Mouse (Mus musculus): ENCODE data around the gene Syndig1. TPM values are rescaled to one million over a fixed set of nuclear protein-coding genes. Genes with fewer than 3 reads are reported as not detected.

Syndig1 gene
- total RNA-seq, 2 experiments from 2014 or later, result not detected

- no peak for DNase-seq
- intact Hi-C loops (cut with DNase I), result no loop called here
Observed at GRCm38 (mm10) chr2:149872496-149872895, 43.5 kb downstream of the Syndig1 start.

- intact Hi-C loops (cut with DNase I), result no loop called here
Observed at GRCm38 (mm10) chr2:149873346-149873745, 44.3 kb downstream of the Syndig1 start.

DNA sequence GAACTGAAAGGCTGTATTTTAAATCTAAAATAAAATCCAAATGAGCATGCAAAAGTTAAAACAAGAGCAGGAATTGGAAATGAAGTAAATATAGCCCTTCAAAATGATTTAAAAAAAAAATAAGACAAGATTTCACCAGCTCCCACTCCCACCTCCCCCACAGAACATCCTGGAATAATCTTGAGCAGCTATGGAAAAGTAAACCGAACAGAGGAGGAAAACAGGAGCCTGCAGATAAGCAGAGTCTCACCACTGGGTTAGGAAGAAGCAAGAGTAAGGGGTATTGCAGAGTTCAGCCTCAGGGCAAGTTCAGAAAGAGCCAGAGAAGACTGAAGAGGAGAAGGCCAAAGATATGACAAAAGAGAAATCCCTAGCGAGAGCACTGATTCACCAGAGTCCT lies 48.9 kb downstream of the Syndig1 start:
- no peak for DNase-seq
- intact Hi-C loops (cut with DNase I), result no loop called here

More at GRCm38 (mm10) chr2:149873346-149873745, 44.3 kb downstream of the Syndig1 start:
- DNase-seq, result no peak

DNA sequence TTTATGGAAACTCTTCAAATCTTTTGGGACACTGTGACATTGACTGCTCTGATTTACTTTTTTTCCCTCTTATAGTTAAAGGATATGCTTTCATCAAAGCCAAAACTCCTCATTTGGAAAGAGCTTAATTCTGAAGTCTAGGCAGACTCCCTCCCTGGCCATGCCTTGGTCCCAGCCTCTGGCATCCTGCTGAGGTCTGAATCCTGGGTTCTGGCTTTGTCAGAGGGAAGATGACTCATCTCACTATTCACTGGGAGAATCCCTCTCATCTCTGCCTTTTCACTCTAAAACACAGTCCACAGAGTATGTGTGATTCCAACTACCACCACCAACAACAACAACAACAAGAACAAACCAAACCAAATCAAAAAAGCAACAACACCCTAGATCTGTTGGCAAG lies 58.6 kb downstream of the Syndig1 start:
- no peak for DNase-seq
- intact Hi-C loops (cut with DNase I), result no loop called here

- intact Hi-C loops (cut with DNase I), result no loop called here
- no peak for DNase-seq
Observed at GRCm38 (mm10) chr2:149891647-149892046, 62.6 kb downstream of the Syndig1 start.

- intact Hi-C loops (cut with DNase I), result no loop called here
- no peak for DNase-seq
Observed at GRCm38 (mm10) chr2:149896337-149896736, 67.3 kb downstream of the Syndig1 start.

DNA sequence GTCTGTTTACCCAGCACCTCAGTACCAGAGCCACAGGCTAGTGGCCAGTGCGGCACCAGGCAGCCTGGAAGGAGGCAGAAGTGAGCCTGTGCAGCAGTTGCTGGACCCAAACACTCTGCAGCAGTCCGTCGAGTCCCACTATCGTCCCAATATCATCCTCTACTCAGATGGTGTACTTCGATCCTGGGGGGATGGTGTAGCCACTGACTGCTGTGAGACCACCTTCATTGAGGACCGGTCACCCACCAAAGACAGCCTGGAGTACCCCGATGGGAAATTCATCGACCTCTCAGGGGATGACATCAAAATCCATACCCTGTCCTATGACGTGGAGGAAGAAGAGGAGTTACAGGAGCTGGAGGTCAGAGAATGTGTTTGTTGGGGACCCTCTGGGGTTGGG lies 70.6 kb downstream of the Syndig1 start:
- intact Hi-C loops (cut with DNase I), result no loop called here
- DNase-seq, result no peak

GRCm38 (mm10) chr2:149900606-149901005 lies 71.6 kb downstream of the Syndig1 start:
- no peak for DNase-seq
- intact Hi-C loops (cut with DNase I), result no loop called here

GRCm38 (mm10) chr2:149904405-149904804 lies 75.4 kb downstream of the Syndig1 start:
- no peak for DNase-seq
- intact Hi-C loops (cut with DNase I), result no loop called here

- intact Hi-C loops (cut with DNase I), result no loop called here
- no peak for DNase-seq
Observed at GRCm38 (mm10) chr2:149906694-149907093, 77.7 kb downstream of the Syndig1 start.

- no peak for DNase-seq
- intact Hi-C loops (cut with DNase I), result no loop called here
Observed at GRCm38 (mm10) chr2:149917162-149917561, 88.2 kb downstream of the Syndig1 start.

- intact Hi-C loops (cut with DNase I), result no loop called here
- no peak for DNase-seq
Observed at GRCm38 (mm10) chr2:149923561-149923960, 94.5 kb downstream of the Syndig1 start.

DNA sequence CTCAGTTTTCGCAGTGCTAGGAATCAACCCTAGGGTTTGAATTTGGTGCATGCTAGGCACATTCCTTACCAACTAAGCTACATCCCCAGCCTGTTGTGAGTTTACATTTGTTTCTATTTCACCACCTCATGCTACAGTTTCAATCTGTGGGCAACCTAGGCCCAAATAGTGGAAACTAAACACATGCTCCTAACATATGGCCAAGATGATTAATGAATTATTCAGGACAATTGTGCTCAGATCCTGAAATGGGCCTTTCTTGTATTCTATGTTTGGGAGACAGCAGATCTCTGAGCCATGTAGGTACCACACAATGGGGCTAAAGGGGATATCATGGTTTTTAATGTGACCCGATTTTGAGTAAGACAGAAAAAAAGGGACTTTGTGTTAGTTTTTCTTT lies 96.9 kb downstream of the Syndig1 start:
- no peak for DNase-seq

GRCm38 (mm10) chr2:149927001-149927400 lies 98.0 kb downstream of the Syndig1 start:
- intact Hi-C loops (cut with DNase I), result no loop called here
- no peak for DNase-seq

More for the DNA sequence above, 96.9 kb downstream of the Syndig1 start:
- intact Hi-C loops (cut with DNase I), result no loop called here

- no peak for DNase-seq
- intact Hi-C loops (cut with DNase I), result no loop called here
Observed at GRCm38 (mm10) chr2:149927481-149927880, 98.5 kb downstream of the Syndig1 start.

DNA sequence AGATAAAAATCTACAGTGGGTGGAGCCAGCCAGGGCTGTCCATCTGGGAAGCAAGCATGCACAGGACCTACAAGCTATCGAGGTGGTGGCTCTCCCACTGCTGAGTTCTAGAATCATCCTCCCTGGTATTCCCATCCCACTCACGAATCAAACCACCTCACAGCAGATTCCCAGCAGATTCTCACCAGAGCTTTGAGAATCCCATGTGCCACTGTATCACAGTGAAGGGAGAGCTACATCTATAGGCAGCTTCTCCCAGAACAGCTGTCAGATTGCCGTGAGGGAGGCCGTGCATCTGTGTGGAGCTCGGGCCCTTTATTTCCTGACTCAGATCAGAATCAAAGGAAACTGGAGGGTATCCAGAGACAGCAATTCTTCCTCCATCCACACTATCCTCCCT lies 101.0 kb downstream of the Syndig1 start:
- intact Hi-C loops (cut with DNase I), result no loop called here
- no peak for DNase-seq

GRCm38 (mm10) chr2:149931111-149931510 lies 102.1 kb downstream of the Syndig1 start:
- no peak for DNase-seq
- intact Hi-C loops (cut with DNase I), result no loop called here

- intact Hi-C loops (cut with DNase I), result no loop called here
- no peak for DNase-seq
Observed at GRCm38 (mm10) chr2:149932095-149932494, 103.1 kb downstream of the Syndig1 start.

DNA sequence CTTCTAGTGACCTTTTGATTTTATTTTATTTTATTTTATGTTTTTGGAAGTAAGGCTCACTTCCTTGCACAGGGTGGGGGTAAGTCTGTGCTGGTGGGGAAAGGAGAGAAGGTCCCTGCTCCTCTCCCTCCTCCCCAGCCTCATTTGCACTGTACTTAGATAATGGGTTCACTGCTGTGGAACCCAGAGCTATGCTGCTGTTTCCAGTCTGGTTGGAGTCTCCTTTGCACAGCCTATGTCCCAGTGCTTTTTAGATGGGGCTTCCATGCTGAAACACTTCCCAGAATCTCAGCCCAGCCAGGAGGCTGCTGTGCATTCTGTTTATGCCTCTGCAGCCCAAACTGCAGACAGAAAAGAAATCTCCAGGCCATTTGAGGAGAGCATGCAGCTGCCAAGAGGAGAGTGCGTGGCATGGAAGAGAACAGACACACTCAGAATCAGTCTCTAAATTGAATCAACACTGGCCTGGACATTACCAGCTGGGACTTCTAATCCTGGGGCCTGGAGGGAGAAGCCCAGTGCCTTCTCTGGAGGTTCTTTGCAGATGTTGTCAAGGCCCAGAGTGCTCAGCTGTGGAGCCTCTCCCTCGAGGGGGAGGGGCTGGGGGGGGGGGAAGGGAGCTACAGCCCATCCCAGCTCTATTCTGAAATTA lies 104.4 kb downstream of the Syndig1 start:
- no peak for DNase-seq
- intact Hi-C loops (cut with DNase I), result no loop called here

- intact Hi-C loops (cut with DNase I), result no loop called here
- no peak for DNase-seq
Observed at GRCm38 (mm10) chr2:149934139-149934538, 105.1 kb downstream of the Syndig1 start.

DNA sequence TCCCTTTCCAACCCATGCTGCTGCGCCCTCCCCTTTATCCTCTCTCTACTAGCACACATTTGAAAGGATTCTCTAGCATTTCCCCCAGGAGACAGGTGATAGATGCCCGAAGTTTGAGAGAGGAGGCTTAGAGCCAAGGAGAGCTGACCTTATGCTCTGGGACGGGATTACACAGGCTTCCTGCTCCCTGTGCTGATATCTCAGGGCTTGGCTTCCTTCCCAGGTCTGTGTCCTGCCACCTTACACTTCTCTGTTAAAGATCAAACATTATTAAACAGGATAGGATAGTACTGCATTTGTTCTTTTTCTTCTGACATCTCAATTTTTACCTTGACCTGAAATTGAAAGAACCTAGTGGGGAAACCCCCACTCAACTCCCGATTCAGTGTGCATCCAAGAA lies 109.8 kb downstream of the Syndig1 start:
- intact Hi-C loops (cut with DNase I), result no loop called here

GRCm38 (mm10) chr2:149939586-149939985 lies 110.6 kb downstream of the Syndig1 start:
- no peak for DNase-seq
- intact Hi-C loops (cut with DNase I), result no loop called here

More for the DNA sequence above, 109.8 kb downstream of the Syndig1 start:
- DNase-seq, result no peak

GRCm38 (mm10) chr2:149950641-149951040 lies 121.6 kb downstream of the Syndig1 start:
- intact Hi-C loops (cut with DNase I), result no loop called here

More at GRCm38 (mm10) chr2:149950641-149951040, 121.6 kb downstream of the Syndig1 start:
- DNase-seq, result no peak
